Mouse (Mus musculus): ENCODE data around the gene Mfsd4a. TPM values are rescaled to one million over a fixed set of nuclear protein-coding genes. Genes with fewer than 3 reads are reported as not detected.

The Mfsd4a gene
- polyA plus RNA-seq, 1 experiment from 2014 or later, result 8.1 TPM

DNA sequence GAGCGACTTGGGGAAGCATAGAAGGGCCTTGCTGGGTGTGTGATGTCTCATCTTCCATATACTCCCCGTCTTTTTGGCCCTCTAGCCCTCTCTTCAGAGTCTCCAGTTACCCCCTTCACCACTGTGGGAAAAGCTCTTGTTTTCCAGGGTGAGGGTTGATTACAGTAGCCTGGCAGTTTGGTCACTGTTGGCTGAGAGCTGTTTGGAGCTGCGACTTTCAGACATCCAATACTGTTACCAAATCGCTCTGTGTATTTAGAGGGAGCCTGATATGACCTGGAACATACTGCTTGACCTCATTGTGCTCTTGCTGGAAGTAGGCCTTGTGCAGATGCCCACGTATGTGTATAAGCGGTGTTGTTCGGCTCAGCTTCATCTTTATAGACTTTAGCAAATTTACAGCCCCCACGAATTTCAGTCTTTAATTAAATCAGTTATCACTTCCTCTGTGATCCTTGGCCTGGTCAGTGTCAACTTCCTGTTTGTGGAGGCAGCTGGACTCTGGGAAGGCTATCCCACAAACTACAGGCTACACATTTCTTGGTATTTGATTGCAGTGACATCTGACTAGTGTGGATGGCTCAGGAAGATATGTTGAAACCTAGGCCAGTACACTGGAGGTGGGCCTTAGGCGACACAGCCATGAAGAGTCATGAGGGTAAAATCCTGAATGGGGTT lies 77.6 kb downstream of the Mfsd4a start:
- Histone ChIP-seq H3K36me3 (replicated peaks; ENCODE audit: control insufficient read depth, insufficient read depth, low read depth, low read length) (no peaks in the 10 kb centered on the region), H3K27me3 (ENCODE audit: control insufficient read depth, insufficient read depth, low read length) (no peaks in the 10 kb centered on the region), H3K4me1 (ENCODE audit: control insufficient read depth, insufficient read depth, low read length) (no peaks in the 10 kb centered on the region), H3K9ac (replicated peaks; ENCODE audit: low read length) (no peak overlapping the region), H3K27ac (replicated peaks; ENCODE audit: low read depth, low read length) (no peak overlapping the region), H3K4me3 (ENCODE audit: low read depth, low read length) (no peak overlapping the region), H3K9me3 (replicated peaks; ENCODE audit: control insufficient read depth, low read length) (no peaks in the 10 kb centered on the region), H3K4me2 (ENCODE audit: low read depth, low read length) (no peak overlapping the region)
- DNase-seq (ENCODE audit: low spot score) (no peak), ATAC-seq (replicated peaks; ENCODE audit: insufficient number of reproducible peaks, low FRiP score, low TSS enrichment, low read depth) (no peak)
- WGBS, result 82% methylated on average over 9 of the region's 9 CpGs

DNA sequence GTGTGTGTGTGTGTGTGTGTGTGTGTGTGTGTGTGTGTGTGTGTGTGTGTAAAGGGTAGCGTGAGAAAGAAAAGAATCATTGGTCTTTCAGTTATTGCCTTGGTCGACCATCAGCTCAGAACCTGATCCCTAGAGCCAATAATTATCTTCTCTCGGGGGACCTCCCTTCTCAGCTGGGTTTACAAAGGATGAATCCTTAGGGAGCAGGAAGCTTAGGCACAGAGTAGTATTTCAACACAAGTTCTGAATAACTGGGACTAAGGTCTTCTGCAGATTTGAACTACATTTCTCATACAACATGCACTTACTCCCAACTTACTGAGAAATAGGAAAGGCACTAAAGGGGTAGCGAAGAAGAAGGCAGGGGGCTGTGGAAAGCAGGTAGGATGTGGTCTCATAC lies 78.4 kb downstream of the Mfsd4a start:
- Histone ChIP-seq H3K9ac (replicated peaks; ENCODE audit: low read length) (no peak overlapping the region), H3K27ac (replicated peaks; ENCODE audit: low read depth, low read length) (no peak overlapping the region), H3K9me3 (replicated peaks; ENCODE audit: control insufficient read depth, low read length) (no peaks in the 10 kb centered on the region), H3K4me3 (ENCODE audit: low read depth, low read length) (no peak overlapping the region), H3K36me3 (replicated peaks; ENCODE audit: control insufficient read depth, insufficient read depth, low read depth, low read length) (no peaks in the 10 kb centered on the region), H3K4me1 (ENCODE audit: control insufficient read depth, insufficient read depth, low read length) (no peaks in the 10 kb centered on the region), H3K4me2 (ENCODE audit: low read depth, low read length) (no peak overlapping the region), H3K27me3 (ENCODE audit: control insufficient read depth, insufficient read depth, low read length) (no peaks in the 10 kb centered on the region)
- no peak for DNase-seq (ENCODE audit: low spot score)
- WGBS, result 64% methylated on average over 4 of the region's 4 CpGs
- no peak for ATAC-seq (replicated peaks; ENCODE audit: insufficient number of reproducible peaks, low FRiP score, low TSS enrichment, low read depth)

DNA sequence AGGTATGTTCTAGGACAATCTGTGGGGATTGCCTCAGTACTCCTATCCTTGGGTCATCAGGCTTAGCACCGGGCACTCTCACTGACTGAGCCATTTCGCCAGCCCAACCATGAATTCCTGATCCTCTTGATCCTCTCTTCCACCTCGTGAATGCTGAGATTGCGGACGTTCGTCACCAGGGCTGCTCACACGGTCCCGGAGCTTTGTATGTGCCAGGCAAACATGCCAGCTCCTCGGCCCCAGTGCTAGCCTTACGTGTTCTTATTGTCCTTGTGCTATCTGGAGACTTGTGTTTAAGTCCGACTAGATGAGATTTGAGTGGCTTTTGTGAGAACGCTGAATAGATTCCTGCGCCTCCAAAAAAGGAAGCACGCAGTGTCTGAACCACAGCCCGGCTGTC lies 80.4 kb downstream of the Mfsd4a start:
- no peak overlapping the region for H3K4me2 ChIP-seq (ENCODE audit: low read depth, low read length)
- H3K4me1 ChIP-seq (ENCODE audit: control insufficient read depth, insufficient read depth, low read length), result no peaks in the 10 kb centered on the region
- H3K4me3 ChIP-seq (ENCODE audit: low read depth, low read length), result no peak overlapping the region
- ATAC-seq (replicated peaks; ENCODE audit: insufficient number of reproducible peaks, low FRiP score, low TSS enrichment, low read depth) (no peak), DNase-seq (ENCODE audit: low spot score) (no peak)
- H3K27me3 ChIP-seq (ENCODE audit: control insufficient read depth, insufficient read depth, low read length), result no peaks in the 10 kb centered on the region
- no peak overlapping the region for H3K9ac ChIP-seq (replicated peaks; ENCODE audit: low read length)
- no peak overlapping the region for H3K27ac ChIP-seq (replicated peaks; ENCODE audit: low read depth, low read length)
- no peaks in the 10 kb centered on the region for H3K9me3 ChIP-seq (replicated peaks; ENCODE audit: control insufficient read depth, low read length)
- no peaks in the 10 kb centered on the region for H3K36me3 ChIP-seq (replicated peaks; ENCODE audit: control insufficient read depth, insufficient read depth, low read depth, low read length)
- WGBS, result 78% methylated on average over 15 of the region's 15 CpGs

DNA sequence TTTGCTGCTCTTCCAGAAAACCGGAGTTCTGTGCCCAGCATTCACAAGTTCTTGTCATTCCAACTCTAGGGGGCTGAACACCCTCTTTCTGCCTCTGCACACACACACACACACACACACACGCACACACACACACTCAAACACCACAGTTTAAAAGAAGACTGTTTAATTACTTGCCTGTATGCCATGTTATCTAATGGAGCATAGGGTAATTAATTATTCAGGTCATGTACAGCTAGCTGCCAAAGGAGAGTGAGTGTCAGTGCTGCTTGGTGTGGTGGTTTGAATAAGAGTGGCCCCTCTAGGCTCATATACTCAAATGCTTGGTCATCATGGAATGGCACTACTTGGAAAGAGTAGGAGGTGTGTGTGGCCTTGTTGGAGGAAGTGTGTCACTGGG lies 84.1 kb downstream of the Mfsd4a start:
- 88% methylated on average over 2 of the region's 2 CpGs for WGBS
- Histone ChIP-seq H3K9ac (replicated peaks; ENCODE audit: low read length) (no peak overlapping the region), H3K9me3 (replicated peaks; ENCODE audit: control insufficient read depth, low read length) (no peaks in the 10 kb centered on the region), H3K36me3 (replicated peaks; ENCODE audit: control insufficient read depth, insufficient read depth, low read depth, low read length) (no peaks in the 10 kb centered on the region), H3K27ac (replicated peaks; ENCODE audit: low read depth, low read length) (no peak overlapping the region), H3K4me2 (ENCODE audit: low read depth, low read length) (no peak overlapping the region), H3K4me1 (ENCODE audit: control insufficient read depth, insufficient read depth, low read length) (no peaks in the 10 kb centered on the region), H3K4me3 (ENCODE audit: low read depth, low read length) (no peak overlapping the region), H3K27me3 (ENCODE audit: control insufficient read depth, insufficient read depth, low read length) (no peaks in the 10 kb centered on the region)
- no peak for ATAC-seq (replicated peaks; ENCODE audit: insufficient number of reproducible peaks, low FRiP score, low TSS enrichment, low read depth)
- DNase-seq (ENCODE audit: low spot score), result no peak

DNA sequence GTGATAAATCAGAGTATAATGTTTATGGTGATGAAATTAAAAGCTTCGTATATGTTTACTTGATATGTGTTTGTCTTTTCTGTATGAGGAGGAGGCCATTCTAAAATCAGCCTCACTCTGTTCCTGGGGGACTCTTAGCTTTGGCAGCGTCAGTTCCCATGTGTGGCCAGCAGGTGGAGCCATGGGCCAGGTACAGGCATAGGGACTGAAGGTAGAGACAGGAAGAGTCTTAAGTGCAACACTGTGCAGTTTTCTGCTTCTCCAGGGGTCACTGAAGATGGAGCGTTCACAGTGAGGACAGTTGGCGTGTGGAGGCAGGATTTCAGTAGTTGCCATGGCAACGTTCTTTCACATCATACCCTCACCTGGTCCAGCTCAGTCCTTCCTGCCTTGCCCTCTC lies 85.0 kb downstream of the Mfsd4a start:
- DNase-seq (ENCODE audit: low spot score) (peak; percentile 77), ATAC-seq (replicated peaks; ENCODE audit: insufficient number of reproducible peaks, low FRiP score, low TSS enrichment, low read depth) (no peak)
- Histone ChIP-seq H3K4me1 (ENCODE audit: control insufficient read depth, insufficient read depth, low read length) (no peaks in the 10 kb centered on the region), H3K36me3 (replicated peaks; ENCODE audit: control insufficient read depth, insufficient read depth, low read depth, low read length) (no peaks in the 10 kb centered on the region), H3K27me3 (ENCODE audit: control insufficient read depth, insufficient read depth, low read length) (no peaks in the 10 kb centered on the region), H3K4me3 (ENCODE audit: low read depth, low read length) (no peak overlapping the region), H3K27ac (replicated peaks; ENCODE audit: low read depth, low read length) (no peak overlapping the region), H3K9ac (replicated peaks; ENCODE audit: low read length) (no peak overlapping the region), H3K9me3 (replicated peaks; ENCODE audit: control insufficient read depth, low read length) (no peaks in the 10 kb centered on the region), H3K4me2 (ENCODE audit: low read depth, low read length) (no peak overlapping the region)
- WGBS, result 15% methylated on average over 5 of the region's 5 CpGs

DNA sequence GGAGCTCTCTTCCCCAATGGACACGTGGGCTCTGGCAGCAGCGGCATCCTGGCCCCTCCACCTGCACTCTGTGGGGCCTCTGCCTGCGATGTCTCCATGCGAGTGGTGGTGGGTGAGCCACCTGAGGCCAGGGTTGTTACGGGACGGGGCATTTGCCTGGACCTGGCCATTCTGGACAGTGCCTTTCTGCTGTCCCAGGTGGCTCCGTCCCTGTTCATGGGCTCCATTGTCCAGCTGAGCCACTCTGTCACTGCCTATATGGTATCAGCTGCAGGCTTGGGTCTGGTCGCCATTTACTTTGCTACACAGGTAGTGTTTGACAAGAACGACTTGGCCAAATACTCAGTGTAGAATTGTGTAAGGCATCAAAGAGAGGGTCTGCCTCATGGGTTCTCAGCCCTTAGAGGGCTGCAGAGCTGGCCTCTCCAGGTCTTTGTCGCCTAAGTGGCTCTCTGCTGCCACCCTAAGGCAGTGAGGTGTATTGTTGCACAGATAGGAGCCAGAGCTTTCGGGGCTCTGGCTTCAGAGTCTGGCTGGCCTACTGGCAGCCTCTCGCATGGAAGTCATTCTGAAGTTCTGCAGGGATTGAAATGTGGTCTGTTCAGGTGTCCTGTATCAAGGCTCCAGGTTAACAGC lies 86.4 kb downstream of the Mfsd4a start:
- Histone ChIP-seq H3K36me3 (replicated peaks; ENCODE audit: control insufficient read depth, insufficient read depth, low read depth, low read length) (no peaks in the 10 kb centered on the region; the same call in 1 of the 2 replicates), H3K4me1 (ENCODE audit: control insufficient read depth, insufficient read depth, low read length) (no peaks in the 10 kb centered on the region), H3K27me3 (ENCODE audit: control insufficient read depth, insufficient read depth, low read length) (no peaks in the 10 kb centered on the region), H3K27ac (replicated peaks; ENCODE audit: low read depth, low read length) (no peak overlapping the region), H3K9ac (replicated peaks; ENCODE audit: low read length) (no peak overlapping the region), H3K9me3 (replicated peaks; ENCODE audit: control insufficient read depth, low read length) (no peaks in the 10 kb centered on the region), H3K4me3 (ENCODE audit: low read depth, low read length) (no peak overlapping the region), H3K4me2 (ENCODE audit: low read depth, low read length) (no peak overlapping the region)
- peak; percentile 88 for DNase-seq (ENCODE audit: low spot score)
- peak; percentile 57 for ATAC-seq (replicated peaks; ENCODE audit: insufficient number of reproducible peaks, low FRiP score, low TSS enrichment, low read depth)
- WGBS, result 44% methylated on average over 12 of the region's 12 CpGs

DNA sequence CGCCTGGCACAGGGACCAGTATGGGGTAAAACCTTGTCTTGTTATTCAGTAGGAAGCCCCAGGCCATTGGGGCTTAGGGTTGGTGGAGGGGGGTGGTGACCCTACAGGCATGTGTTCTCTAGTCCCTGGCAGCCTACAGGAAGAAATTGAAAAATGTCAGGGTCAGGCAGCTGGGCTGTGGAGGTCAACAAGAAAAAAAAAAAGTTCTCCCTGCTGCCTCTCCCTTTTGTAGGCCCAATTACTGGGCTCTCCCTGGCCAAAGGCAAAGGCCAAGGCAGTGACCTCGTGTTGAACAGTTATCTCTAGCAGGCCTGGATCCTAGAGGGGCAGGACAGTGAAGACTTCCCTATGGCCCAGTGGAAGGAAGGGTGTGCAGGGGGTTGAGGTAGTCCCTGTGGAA lies 87.4 kb downstream of the Mfsd4a start:
- Histone ChIP-seq H3K4me2 (ENCODE audit: low read depth, low read length) (no peak overlapping the region), H3K9me3 (replicated peaks; ENCODE audit: control insufficient read depth, low read length) (no peaks in the 10 kb centered on the region), H3K9ac (replicated peaks; ENCODE audit: low read length) (no peak overlapping the region), H3K36me3 (replicated peaks; ENCODE audit: control insufficient read depth, insufficient read depth, low read depth, low read length) (no peaks in the 10 kb centered on the region; the same call in 1 of the 2 replicates), H3K27ac (replicated peaks; ENCODE audit: low read depth, low read length) (no peak overlapping the region), H3K27me3 (ENCODE audit: control insufficient read depth, insufficient read depth, low read length) (no peaks in the 10 kb centered on the region), H3K4me1 (ENCODE audit: control insufficient read depth, insufficient read depth, low read length) (no peaks in the 10 kb centered on the region), H3K4me3 (ENCODE audit: low read depth, low read length) (no peak overlapping the region)
- ATAC-seq (replicated peaks; ENCODE audit: insufficient number of reproducible peaks, low FRiP score, low TSS enrichment, low read depth), result no peak
- no peak for DNase-seq (ENCODE audit: low spot score)
- 25% methylated on average over 2 of the region's 2 CpGs for whole genome bisulfite sequencing

DNA sequence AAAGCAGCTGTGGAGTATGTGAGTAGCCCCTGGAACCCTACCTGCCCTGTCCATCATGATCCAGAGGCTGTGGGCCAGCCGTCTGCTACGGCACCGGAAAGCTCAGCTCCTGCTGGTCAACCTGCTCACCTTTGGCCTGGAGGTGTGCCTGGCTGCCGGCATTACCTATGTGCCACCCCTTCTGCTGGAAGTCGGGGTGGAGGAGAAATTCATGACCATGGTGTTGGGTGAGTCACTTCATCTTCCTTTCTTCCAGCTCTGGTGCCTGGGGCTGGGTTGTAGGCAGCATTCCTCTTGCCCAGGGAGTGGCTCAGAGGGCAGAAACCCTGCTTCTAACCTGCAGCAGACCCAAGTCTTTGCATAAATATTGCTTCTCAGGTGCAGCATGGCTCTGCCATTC lies 91.0 kb downstream of the Mfsd4a start:
- ATAC-seq (replicated peaks; ENCODE audit: insufficient number of reproducible peaks, low FRiP score, low TSS enrichment, low read depth), result no peak
- no peak for DNase-seq (ENCODE audit: low spot score)
- no peak overlapping the region for H3K4me2 ChIP-seq (ENCODE audit: low read depth, low read length)
- H3K27me3 ChIP-seq (ENCODE audit: control insufficient read depth, insufficient read depth, low read length), result no peaks in the 10 kb centered on the region
- H3K27ac ChIP-seq (replicated peaks; ENCODE audit: low read depth, low read length), result no peak overlapping the region
- H3K4me1 ChIP-seq (ENCODE audit: control insufficient read depth, insufficient read depth, low read length), result peaks cover 9% of the 10 kb centered on the region
- no peak overlapping the region for H3K4me3 ChIP-seq (ENCODE audit: low read depth, low read length)
- H3K9me3 ChIP-seq (replicated peaks; ENCODE audit: control insufficient read depth, low read length), result no peaks in the 10 kb centered on the region
- H3K36me3 ChIP-seq (replicated peaks; ENCODE audit: control insufficient read depth, insufficient read depth, low read depth, low read length), result no peaks in the 10 kb centered on the region; the same call in 1 of the 2 replicates
- H3K9ac ChIP-seq (replicated peaks; ENCODE audit: low read length), result no peak overlapping the region
- 78% methylated on average over 5 of the region's 5 CpGs for WGBS

Data from embryonic facial prominence, embryonic 11.5 days (tissue).